ENCODE assay signal across 8 mouse cellular contexts in genomic region chr14:21050734-21051133, GRCm38 (mm10). TPM values are rescaled to one million over a fixed set of nuclear protein-coding genes. Genes with fewer than 3 reads are reported as not detected.
A peak's percentile ranks its signal among the peaks of the same experiment; 100 is the strongest.
DNase-seq lines count a peak whose midpoint lies in the region; ATAC-seq and TF ChIP-seq lines count a peak whose summit lies in the region.

No protein-coding gene starts in this region.

- H3K27ac ChIP-seq in kidney, postnatal 0 days: no peak overlapping the region
- H3K27ac ChIP-seq in embryonic facial prominence, embryonic 10.5 days (replicated peaks): no peak overlapping the region
- H3K27ac ChIP-seq in limb, embryonic 14.5 days (replicated peaks; ENCODE audit: low read depth, low read length): no peak overlapping the region

- TF ChIP-seq CTCF in kidney, postnatal 0 days (IDR thresholded peaks at IDR 0.05; ENCODE audit: low read depth): peak; percentile 63; the same call in 1 of the 2 replicates

- no peak for DNase-seq in kidney, postnatal 0 days (ENCODE audit: low spot score)
- DNase-seq in kidney, adult 18-20 months: no peak
- DNase-seq in MN1 (ENCODE audit: low spot score): peak; percentile 38
- DNase-seq in embryonic facial prominence, embryonic 10.5 days (ENCODE audit: low spot score): peak; percentile 21
- no peak for DNase-seq in limb, embryonic 14.5 days (ENCODE audit: low spot score)
- DNase-seq in retina, embryonic 14.5 days (ENCODE audit: low spot score): peak; percentile 61
- DNase-seq in frontal cortex, postnatal 14 days (ENCODE audit: low spot score in 2 of 2): no peak
- no peak for DNase-seq in ovary, postnatal 36 days (ENCODE audit: low spot score)

- H3K27me3 ChIP-seq in kidney, postnatal 0 days (ENCODE audit: insufficient read depth, low read length): no peaks in the 10 kb centered on the region
- H3K27me3 ChIP-seq in embryonic facial prominence, embryonic 10.5 days (replicated peaks; ENCODE audit: low read depth, poor library complexity, severe bottlenecking): no peaks in the 10 kb centered on the region
- no peaks in the 10 kb centered on the region for H3K27me3 ChIP-seq in limb, embryonic 14.5 days (ENCODE audit: control insufficient read depth, insufficient read depth, low read length)

- 0 out of 2 replicates have a peak, but pooled peaks cover 6% of the 10 kb centered on the region for H3K4me1 ChIP-seq in kidney, postnatal 0 days (replicated peaks; ENCODE audit: insufficient read depth, low read length)
- H3K4me1 ChIP-seq in embryonic facial prominence, embryonic 10.5 days: peaks cover 20% of the 10 kb centered on the region; the same call in 1 of the 2 replicates
- 0 out of 2 replicates have a peak, but pooled peaks cover 3% of the 10 kb centered on the region for H3K4me1 ChIP-seq in limb, embryonic 14.5 days (ENCODE audit: control insufficient read depth, insufficient read depth, low read length)

- no peak overlapping the region for H3K9ac ChIP-seq in kidney, postnatal 0 days (ENCODE audit: low read depth, low read length)
- H3K9ac ChIP-seq in limb, embryonic 14.5 days (ENCODE audit: low read depth, low read length, severe bottlenecking): no peak overlapping the region

- H3K4me3 ChIP-seq in kidney, postnatal 0 days (replicated peaks; ENCODE audit: low read depth, low read length): no peak overlapping the region
- H3K4me3 ChIP-seq in embryonic facial prominence, embryonic 10.5 days: peak overlapping the region; percentile 85
- no peak overlapping the region for H3K4me3 ChIP-seq in limb, embryonic 14.5 days (replicated peaks; ENCODE audit: low read length)

- H3K36me3 ChIP-seq in kidney, postnatal 0 days (ENCODE audit: insufficient read depth, low read length): no peaks in the 10 kb centered on the region
- peaks cover 7% of the 10 kb centered on the region for H3K36me3 ChIP-seq in embryonic facial prominence, embryonic 10.5 days (replicated peaks)
- 0 out of 2 replicates have a peak, but pooled peaks cover 6% of the 10 kb centered on the region for H3K36me3 ChIP-seq in limb, embryonic 14.5 days (ENCODE audit: control insufficient read depth, insufficient read depth, low read length)

- TF ChIP-seq POLR2A in limb, embryonic 14.5 days (IDR thresholded peaks at IDR 0.05; ENCODE audit: borderline replicate concordance, extremely low read depth, insufficient read depth, insufficient read length): no peak

- 72% methylated on average over 3 of the region's 3 CpGs for WGBS in kidney, postnatal 0 days
- 79% methylated on average over 3 of the region's 3 CpGs for WGBS in embryonic facial prominence, embryonic 10.5 days
- 78% methylated on average over 3 of the region's 3 CpGs for WGBS in limb, embryonic 14.5 days

- no peak for ATAC-seq in kidney, postnatal 0 days (replicated peaks; ENCODE audit: low FRiP score, low read depth)
- ATAC-seq in limb, embryonic 14.5 days (ENCODE audit: low FRiP score, low read depth): no peak

- no peaks in the 10 kb centered on the region for H3K9me3 ChIP-seq in kidney, postnatal 0 days (replicated peaks; ENCODE audit: low read length)
- peaks cover 6% of the 10 kb centered on the region; the same call in 1 of the 2 replicates for H3K9me3 ChIP-seq in embryonic facial prominence, embryonic 10.5 days
- no peaks in the 10 kb centered on the region for H3K9me3 ChIP-seq in limb, embryonic 14.5 days (ENCODE audit: control insufficient read depth, low read length)

- peak overlapping the region; percentile 97; the same call in 1 of the 2 replicates for H3K4me2 ChIP-seq in kidney, postnatal 0 days (ENCODE audit: low read length)
- H3K4me2 ChIP-seq in limb, embryonic 14.5 days (replicated peaks; ENCODE audit: low read depth, low read length, severe bottlenecking): peak overlapping the region; percentile 83; the same call in 1 of the 2 replicates

RNA-seq across cellular contexts. Expression of gene Ap3m1, which starts 1.6 kb away (rescaled TPM):
- polyA plus RNA-seq in kidney, postnatal 0 days (2015; fragmentation: Nextera tagmentation; extraction: Ambion mirVana): 50.7 and 55.4 TPM in 2 replicates
- polyA plus RNA-seq in embryonic facial prominence, embryonic 10.5 days (2016; fragmentation: Nextera tagmentation; extraction: Ambion mirVana): 84.8 and 87.7 TPM in 2 replicates
- polyA plus RNA-seq in limb, embryonic 14.5 days (2012; rRNA removed): 73.9 and 76.4 TPM in 2 replicates
- 77.7 and 86.6 TPM in 2 replicates for polyA plus RNA-seq in limb, embryonic 14.5 days (2014; fragmentation: Nextera tagmentation; extraction: Ambion mirVana)

RNA-seq across cellular contexts. Expression of gene Adk, which starts 1.6 kb away (rescaled TPM):
- 193 and 196 TPM in 2 replicates for polyA plus RNA-seq in kidney, postnatal 0 days (2015; fragmentation: Nextera tagmentation; extraction: Ambion mirVana)
- 171 and 175 TPM in 2 replicates for polyA plus RNA-seq in embryonic facial prominence, embryonic 10.5 days (2016; fragmentation: Nextera tagmentation; extraction: Ambion mirVana)
- polyA plus RNA-seq in limb, embryonic 14.5 days (2012; rRNA removed): 49.8 and 55.6 TPM in 2 replicates
- polyA plus RNA-seq in limb, embryonic 14.5 days (2014; fragmentation: Nextera tagmentation; extraction: Ambion mirVana): 140 and 142 TPM in 2 replicates

Comparison
In these comparisons a context has a peak if more than half of its experiments do, and no peak if none do; other contexts are left out.
1. DNase-seq: peak in MN1 (single experiment), embryonic facial prominence, embryonic 10.5 days (single experiment) and retina, embryonic 14.5 days (single experiment); none in kidney, postnatal 0 days (single experiment), kidney, adult 18-20 months (single experiment), limb, embryonic 14.5 days (single experiment), frontal cortex, postnatal 14 days (0 of 2) and ovary, postnatal 36 days (single experiment).